Comparison of ENCODE assay signal across 7 mouse cellular contexts in the genomic region with DNA sequence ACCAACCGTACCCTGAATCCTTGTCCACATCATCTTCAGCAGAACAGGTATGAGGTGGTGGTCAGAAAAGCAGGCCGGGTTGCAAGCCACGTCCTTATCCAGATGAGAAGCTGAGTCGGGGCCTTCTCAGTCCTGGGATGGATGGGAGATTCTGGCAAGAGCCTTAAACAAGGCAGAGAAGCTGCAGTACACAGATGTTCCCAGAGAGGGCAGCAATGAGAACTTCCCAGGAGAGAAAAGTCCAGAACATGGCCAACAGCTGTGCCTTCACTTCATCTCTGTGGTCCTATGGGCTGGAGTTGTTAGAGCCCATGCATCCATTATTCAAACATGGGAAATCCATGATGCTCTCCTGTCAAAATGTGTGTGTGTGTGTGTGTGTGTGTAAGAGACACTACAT. TPM values are rescaled to one million over a fixed set of nuclear protein-coding genes. Genes with fewer than 3 reads are reported as not detected.
A peak's percentile ranks its signal among the peaks of the same experiment; 100 is the strongest.
DNase-seq lines count a peak whose midpoint lies in the region; ATAC-seq and TF ChIP-seq lines count a peak whose summit lies in the region.

No protein-coding gene starts in this region.

- H3K27me3 ChIP-seq in liver, embryonic 12.5 days (replicated peaks) = 0 out of 2 replicates have a peak, but pooled peaks cover 7% of the 10 kb centered on the region
- no peaks in the 10 kb centered on the region for H3K27me3 ChIP-seq in Patski
- H3K27me3 ChIP-seq in cerebellum, adult 2 months (ENCODE audit: control insufficient read depth, insufficient read depth, low read length) = no peaks in the 10 kb centered on the region
- H3K27me3 ChIP-seq in liver, embryonic 11.5 days (replicated peaks; ENCODE audit: control insufficient read depth, insufficient read depth, low read length) = no peaks in the 10 kb centered on the region

- H3K27ac ChIP-seq in liver, embryonic 12.5 days = no peak overlapping the region
- no peak overlapping the region for H3K27ac ChIP-seq in cerebellum, adult 2 months (ENCODE audit: insufficient read depth, low read length)
- no peak overlapping the region for H3K27ac ChIP-seq in liver, embryonic 11.5 days (ENCODE audit: low read depth, low read length)

- H3K9me3 ChIP-seq in liver, embryonic 12.5 days (replicated peaks) = no peaks in the 10 kb centered on the region
- no peaks in the 10 kb centered on the region for H3K9me3 ChIP-seq in liver, embryonic 11.5 days (ENCODE audit: control insufficient read depth, low read length)

- no peak for ATAC-seq in liver, embryonic 12.5 days
- ATAC-seq in Patski = no peak
- ATAC-seq in liver, embryonic 11.5 days (replicated peaks; ENCODE audit: low FRiP score) = no peak

- CTCF ChIA-PET in Patski (lab: Charles Lee) = no interaction called here

- H3K4me1 ChIP-seq in liver, embryonic 12.5 days = no peaks in the 10 kb centered on the region
- H3K4me1 ChIP-seq in cerebellum, adult 2 months (ENCODE audit: control insufficient read depth, insufficient read depth, low read length) = no peaks in the 10 kb centered on the region; the same call in 1 of the 2 replicates
- H3K4me1 ChIP-seq in liver, embryonic 11.5 days (replicated peaks; ENCODE audit: control insufficient read depth, insufficient read depth, low read length) = no peaks in the 10 kb centered on the region

- TF ChIP-seq POLR2A in cerebellum, adult 2 months (IDR thresholded peaks at IDR 0.05; ENCODE audit: borderline replicate concordance, insufficient read depth, low read length) = no peak

- in situ Hi-C loops in Patski (cut with MboI; ENCODE audit: low pct_unique_long_range_greater_than_20kb) = no loop called here

- no peak overlapping the region for H3K4me3 ChIP-seq in liver, embryonic 12.5 days
- no peak overlapping the region for H3K4me3 ChIP-seq in cerebellum, adult 2 months (replicated peaks; ENCODE audit: insufficient read depth, low read depth, low read length)
- H3K4me3 ChIP-seq in liver, embryonic 11.5 days (ENCODE audit: low read depth, low read length) = no peak overlapping the region

- no peak overlapping the region for H3K9ac ChIP-seq in liver, embryonic 12.5 days
- H3K9ac ChIP-seq in liver, embryonic 11.5 days (ENCODE audit: low read depth, low read length) = no peak overlapping the region

- DNase-seq in liver (peak; percentile 75), Patski (ENCODE audit: low read depth, low spot score) (no peak)
- DNase-seq in cerebellum, adult 2 months = peak; percentile 23 to 51
- DNase-seq in heart, postnatal 36 days = peak; percentile 64 to 73
- DNase-seq in liver, embryonic 11.5 days (ENCODE audit: low spot score) = peak; percentile 52
- peak; percentile 66 to 68 for DNase-seq in right cerebral cortex, adult 2 months (ENCODE audit: low spot score in 2 of 2)

- no peaks in the 10 kb centered on the region for H3K36me3 ChIP-seq in liver, embryonic 12.5 days
- H3K36me3 ChIP-seq in liver, embryonic 11.5 days (ENCODE audit: control insufficient read depth, insufficient read depth, low read length) = no peaks in the 10 kb centered on the region

- peak; percentile 18 for TF ChIP-seq CTCF in Patski (IDR thresholded peaks at IDR 0.05)
- peak; percentile 53; the same call in 1 of the 2 replicates for TF ChIP-seq CTCF in cerebellum, adult 2 months (IDR thresholded peaks at IDR 0.05; ENCODE audit: borderline replicate concordance, insufficient read depth, low read depth, low read length)

- intact Hi-C loops in heart, postnatal 36 days (cut with DNase I) = loop anchor here (2.0 kb wide), 1 partner anchor 39 kb away; a partner anchor contains a TSS

- POLR2A ChIA-PET in Patski (lab: Charles Lee) = no interaction called here

- 48% methylated on average over 4 of the region's 4 CpGs for WGBS in liver, embryonic 12.5 days (ENCODE audit: insufficient replicate concordance)
- 68% methylated on average over 4 of the region's 4 CpGs for WGBS in cerebellum, adult 2 months
- WGBS in liver, embryonic 11.5 days = 56% methylated on average over 4 of the region's 4 CpGs

- no peak overlapping the region for H3K4me2 ChIP-seq in liver, embryonic 12.5 days
- H3K4me2 ChIP-seq in liver, embryonic 11.5 days = no peak overlapping the region

RNA-seq across cellular contexts. Expression of a gene that starts 39.2 kb away (rescaled TPM):
- polyA plus RNA-seq in liver, embryonic 12.5 days (2016; fragmentation: Nextera tagmentation; extraction: Ambion mirVana) = 5.4 and 5.5 TPM in 2 replicates
- polyA plus RNA-seq in Patski (2021) = 0.01 TPM
- polyA plus RNA-seq in cerebellum, adult 2 months (2012; rRNA removed) = 41.4 and 42.8 TPM in 2 replicates
- 1 to 10 TPM; 5.1 to 8.5 TPM for total RNA-seq in heart, postnatal 36 days (2021)
- polyA plus RNA-seq in liver, embryonic 11.5 days (2014; fragmentation: Nextera tagmentation; extraction: Ambion mirVana) = 6.5 and 6.7 TPM in 2 replicates
